Mouse (Mus musculus) layer of hippocampus, postnatal 10 days (tissue): ENCODE measurements at regions not wholly inside any gene's neighbourhood (a gene's known extent, or its start where the extent isn't known, plus 50 kb on each side); places are given as distances from the start of the nearest gene placed in this dataset.
"Not testable (repeated sequence)": the region's sequence is repeated elsewhere in the genome, so short reads cannot be mapped to it uniquely, and the experiment has no call there.

Source experiments
- DNase-seq, 2 experiments: peaks; one replicate each; pipeline ENCODE4 v3.0.0; 2021; ENCODE audit warnings: low spot score in 2 of 2

DNA sequence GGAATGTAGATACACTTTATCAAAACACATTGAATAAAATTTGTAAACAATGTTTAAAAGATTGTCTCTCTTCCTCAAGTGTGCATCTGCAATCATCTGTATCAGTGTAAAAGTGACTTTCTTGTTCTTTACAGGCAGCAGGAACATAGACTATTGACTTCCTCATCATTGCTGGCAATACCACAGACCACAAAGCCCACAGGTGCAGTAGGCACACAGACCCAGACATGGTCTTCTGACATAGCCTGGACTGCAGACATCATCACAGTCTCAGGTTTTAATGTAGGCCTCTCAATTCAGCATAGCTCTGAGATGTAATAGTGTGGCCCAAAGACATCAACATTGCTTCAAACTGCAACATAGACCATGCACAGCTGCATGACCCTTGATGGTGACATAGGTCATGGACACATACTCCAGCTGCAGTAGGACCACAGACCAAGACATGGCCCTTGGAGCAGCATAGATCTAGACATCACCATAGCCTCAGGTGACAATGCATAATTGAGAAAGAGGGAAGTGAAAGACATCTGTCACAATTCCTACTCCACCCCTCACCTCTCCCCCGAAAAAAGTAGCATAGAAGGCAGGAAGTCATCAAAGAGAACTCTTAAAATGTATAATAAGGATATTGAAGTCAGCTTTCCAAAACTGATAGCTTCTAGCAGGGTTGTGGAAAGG is 74.1 kb upstream of the Speer2 start:
- no peak for DNase-seq

DNA sequence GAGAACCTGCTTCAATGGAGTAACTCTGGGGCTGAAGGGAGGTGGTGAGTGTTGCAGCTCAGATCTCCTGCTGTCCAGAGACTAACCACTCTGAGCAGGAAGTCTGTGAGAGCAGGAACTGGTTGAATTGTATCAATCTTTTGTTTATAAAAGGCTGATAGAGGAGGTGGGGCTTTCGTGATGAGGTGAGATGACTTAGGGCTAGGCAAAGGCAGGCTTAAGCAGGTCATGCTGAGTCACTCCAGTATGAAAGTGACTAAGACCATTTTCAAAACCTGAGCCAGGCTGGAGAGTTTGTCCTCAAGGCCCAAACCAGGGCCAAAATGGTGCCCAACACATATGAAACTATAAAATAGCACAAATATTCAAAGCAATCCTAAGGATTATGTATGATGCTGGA is 80.1 kb upstream of the Speer2 start:
- no peak for DNase-seq

DNA sequence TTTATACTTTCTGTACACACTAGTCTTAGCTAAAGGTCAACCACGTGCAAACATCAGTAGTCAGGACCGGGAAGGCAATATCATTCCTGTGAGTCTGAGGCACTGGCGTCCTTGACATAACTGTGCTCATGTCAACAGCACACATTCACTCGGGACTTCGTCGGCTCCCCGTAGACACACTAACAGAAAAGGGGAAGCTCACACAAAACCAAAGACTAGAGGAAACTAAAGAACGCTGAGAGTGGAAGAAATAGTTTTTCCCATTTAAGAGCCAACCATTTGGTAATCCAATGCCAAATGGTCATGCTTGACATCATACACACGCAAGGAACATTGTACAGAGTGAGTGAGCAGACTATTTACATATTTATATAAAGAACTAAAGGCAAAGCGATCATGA is 85.2 kb upstream of the Speer2 start:
- no peak for DNase-seq

DNA sequence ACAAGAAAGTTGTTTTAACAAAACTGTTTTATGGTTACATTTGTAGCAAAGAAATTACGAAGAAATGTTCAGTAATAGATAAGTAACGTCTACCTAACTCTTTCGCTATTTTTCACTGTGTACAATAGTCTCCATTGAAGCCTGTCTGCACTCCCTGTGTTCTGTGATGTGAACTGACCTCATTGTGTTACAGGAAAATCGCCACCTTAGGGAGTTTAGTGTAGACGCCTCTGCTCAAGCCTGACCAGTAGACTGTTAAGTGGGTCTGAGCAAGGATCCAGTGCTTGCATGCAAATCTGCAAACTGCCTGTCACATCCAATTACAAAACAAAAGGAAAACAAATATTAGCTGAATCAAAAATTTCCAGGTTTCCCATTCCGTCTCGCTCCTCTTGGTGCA is 85.8 kb upstream of the Speer2 start:
- DNase-seq: no peak

DNA sequence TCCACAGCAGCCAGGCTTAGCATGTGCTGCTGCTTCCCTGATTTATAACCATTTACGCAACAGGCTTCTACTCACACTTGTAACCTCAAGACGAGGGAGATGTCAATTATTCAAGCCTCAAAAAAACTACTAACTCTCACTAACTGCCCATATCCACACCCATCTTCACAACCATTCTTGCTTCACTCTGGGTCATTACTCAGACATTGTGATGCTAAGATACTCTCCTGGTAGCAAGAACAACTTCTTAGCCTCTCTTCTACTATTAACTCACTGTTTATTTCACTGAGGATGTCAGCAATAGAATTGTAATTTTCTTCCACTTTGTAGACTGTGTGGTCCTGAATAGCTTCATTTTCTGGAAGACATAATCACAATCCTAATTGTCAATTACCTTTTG is 88.0 kb upstream of the Speer2 start:
- no peak for DNase-seq

DNA sequence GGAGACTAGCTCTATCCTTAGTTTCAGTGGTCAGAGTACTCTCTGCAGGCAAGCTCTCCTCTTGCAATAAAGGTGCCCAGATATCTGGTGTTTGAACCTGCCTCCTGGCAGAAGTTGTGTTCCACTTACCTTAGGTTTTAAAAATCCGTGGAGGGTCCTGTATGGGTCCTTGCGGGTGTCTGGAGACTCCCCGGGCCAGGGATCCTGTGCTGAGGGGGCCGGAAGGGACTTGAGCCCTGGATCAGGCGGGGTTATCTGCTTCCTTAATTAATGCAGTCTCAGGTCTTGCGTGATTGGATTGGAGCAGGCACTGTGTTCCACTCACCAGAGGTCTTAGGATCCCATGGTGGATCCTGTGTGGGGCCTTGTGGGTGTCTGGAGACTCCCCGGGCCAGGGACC is 103.0 kb upstream of the Speer2 start:
- DNase-seq: not testable (repeated sequence)

DNA sequence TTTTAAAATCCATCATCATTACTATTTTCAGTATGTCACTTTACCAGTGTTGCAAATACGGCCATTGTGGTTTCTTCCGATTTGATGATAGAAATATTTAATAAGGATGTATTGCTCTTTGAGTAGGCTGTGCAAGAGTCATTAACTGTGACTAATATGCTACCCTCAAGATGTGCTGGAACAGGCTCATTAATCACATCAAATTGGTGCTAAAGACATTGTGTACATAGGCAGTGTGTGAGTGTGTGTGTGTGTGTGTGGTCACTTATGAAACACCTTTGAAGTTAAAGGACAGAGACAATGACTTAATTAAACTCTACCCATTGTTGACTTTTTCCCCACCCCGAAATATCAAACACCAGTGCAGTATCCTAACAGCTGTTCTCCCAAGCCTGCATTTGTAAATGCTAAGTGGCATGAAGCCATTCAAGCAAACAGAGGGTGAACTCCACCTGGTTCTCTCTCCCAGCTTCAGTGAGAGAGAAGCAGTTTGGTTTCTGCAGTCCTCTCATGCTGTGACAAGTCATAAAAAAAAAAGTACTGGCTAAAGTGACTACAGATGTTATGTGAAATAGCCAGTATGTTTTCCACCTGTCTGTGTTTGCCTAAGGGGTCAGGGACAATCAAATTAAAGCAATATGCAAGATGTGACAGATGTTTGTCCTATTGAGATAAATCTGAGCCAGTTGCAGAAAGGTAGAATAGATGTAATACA is 116.4 kb upstream of the Speer2 start:
- no peak for DNase-seq

DNA sequence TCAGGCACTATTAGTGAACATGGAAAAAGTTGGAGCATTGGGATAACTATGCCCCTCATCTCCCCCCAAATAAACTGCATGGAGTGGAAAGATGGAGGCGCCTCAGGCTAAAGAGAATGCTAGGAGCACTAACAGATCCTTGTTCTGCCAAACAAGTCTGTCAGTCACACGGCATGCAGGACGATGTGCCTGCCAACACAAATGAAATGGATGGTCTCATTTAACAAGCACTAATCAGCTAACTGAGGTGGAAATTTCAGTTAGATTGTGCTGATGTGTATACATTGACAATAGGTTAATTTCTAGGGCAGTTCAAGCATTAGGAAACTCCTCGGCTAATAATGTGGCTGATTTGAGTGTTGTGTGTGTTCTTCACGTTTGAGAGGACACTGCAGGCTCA is 120.8 kb upstream of the Speer2 start:
- no peak for DNase-seq

DNA sequence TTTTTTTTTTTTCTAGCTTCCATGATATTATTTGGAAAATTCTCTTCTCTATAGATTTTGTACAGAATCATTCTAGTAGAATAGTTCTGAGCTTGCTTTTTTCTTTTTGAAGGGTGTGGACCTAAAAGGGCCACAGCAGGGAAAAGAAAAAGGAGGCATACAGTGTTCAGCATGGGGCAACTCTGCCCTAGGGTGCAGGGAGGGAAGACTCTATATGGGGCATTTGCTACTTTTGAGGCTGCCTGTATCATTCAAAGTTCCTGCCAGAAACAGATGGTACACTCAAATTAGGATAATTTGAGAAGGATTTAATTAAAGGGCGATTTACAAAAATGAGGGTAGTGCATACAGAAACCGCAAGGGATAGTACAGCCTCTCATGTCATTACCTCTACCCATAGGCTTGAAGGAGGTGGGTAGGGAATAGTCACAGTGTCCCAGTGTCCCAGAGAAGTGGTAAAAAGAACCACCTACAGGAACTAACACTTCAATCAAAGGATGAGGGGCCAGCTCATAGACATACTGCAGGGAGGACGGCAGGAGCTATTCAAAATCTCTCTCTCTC is 128.4 kb upstream of the Speer2 start:
- no peak for DNase-seq

DNA sequence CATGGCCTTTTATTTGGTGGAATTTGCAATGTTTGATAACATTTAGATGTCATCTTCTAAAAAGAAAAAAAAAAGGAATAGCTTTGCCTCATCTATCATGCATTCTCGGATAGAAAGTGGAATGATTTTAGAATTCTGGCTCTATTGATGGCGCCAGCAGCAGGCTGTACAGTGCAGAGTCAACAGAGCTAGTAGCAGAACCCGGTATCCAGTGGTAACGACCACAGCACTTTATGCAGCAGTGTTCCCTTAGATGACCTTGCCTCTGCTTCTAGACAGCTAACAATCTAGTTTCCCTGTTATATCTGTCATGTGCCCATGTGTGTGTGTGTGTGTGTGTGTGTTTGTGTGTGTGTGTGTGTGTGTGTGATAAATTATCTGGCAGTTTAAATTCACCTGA is 129.2 kb upstream of the Speer2 start:
- peak in 1 of 2 experiments; percentile 6 for DNase-seq

DNA sequence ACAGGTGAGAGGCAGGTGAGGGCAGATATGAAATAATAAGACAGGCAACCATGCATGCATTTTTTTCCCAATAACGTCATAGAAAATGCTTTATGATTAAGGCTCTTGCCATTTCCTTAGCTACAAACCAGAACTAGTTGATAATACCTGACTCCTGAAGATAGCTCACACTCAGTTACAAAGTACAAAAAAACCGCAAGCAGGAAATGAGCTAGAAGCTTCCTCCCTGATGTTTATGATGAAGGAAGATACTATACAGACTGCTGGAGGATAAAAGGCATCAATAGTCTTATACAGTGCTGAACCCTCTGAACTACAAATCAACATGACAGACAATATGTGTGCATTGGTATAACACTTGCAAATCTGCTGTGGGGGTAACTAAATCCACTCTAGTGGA is 143.3 kb upstream of the Speer2 start:
- DNase-seq: no peak

DNA sequence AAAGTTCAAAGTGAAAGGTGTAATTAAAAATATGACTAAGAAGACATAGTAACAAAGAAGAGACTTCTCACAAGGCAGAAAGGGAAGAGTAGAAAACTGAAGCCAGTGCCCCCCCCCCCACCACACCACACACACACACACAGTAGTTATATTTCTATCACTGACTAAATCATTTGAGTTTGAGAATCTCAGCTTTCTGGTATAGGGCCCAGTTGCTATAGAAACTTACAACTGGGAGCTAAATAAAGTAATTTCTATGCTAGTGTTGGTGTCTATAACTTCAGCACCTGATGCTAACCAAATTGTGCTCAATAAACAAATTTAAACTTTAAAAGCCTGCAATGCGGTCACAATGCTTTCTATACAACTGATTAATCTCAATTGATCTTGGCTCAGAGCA is 153.4 kb upstream of the Speer2 start:
- no peak for DNase-seq

DNA sequence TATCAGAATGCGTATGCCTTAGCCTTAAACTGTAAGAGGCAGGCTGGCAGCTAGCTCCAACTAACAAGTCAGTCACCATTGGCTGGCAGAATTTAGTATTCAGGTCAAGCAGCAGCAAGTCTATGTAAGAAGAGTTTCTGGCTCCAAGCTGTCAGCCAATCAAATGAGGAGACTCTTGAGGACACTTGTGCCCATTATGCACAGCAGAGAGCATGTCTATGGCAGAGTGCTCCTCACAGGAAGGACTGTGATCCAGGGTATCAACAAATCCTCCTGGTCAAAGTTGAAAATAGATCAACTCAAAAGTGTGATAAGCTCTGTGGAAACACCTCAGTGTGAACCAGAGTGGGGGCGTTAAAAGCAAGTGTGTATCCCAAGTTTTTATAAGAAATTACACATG is 156.0 kb upstream of the Speer2 start:
- no peak for DNase-seq

DNA sequence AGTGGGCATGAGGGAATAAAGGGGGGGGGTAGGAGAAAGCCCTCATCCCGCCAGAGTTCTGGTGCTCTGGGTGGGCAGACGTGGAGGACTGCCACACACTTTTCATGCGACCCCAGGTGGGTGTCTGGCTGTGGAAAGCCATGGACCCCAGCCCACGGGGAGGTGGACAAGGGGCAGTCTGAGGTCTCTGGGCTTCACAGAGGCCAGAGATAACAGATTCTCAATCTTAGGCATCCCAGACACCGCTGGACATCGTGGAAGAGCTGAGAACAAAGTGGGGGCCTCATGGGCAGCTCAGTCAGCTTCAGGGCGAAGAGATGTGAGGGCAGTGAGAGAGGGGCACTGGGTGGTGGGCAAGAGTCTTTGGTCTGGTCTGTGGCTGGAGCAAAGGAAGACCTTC is 157.9 kb upstream of the Speer2 start:
- DNase-seq: no peak

DNA sequence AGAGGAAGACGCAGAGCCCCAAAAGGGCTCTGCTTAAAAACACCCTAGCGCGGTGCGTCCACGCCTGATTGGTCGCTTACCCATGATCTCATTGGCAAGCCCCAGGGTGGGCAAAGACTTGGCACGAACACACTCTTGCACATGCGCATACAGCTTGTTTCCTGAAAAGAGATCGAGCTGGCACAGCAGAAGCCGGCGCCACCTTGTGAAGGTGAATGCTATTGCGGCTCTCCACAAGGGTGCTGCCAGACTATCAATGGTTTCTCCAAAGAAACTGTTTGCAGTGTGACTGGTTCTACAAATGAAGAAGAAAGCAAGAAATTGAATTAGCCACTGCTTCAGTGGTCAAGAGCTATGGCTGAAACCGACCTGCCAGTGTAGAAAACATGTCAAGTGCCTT is 165.1 kb upstream of the Speer2 start:
- no peak for DNase-seq

DNA sequence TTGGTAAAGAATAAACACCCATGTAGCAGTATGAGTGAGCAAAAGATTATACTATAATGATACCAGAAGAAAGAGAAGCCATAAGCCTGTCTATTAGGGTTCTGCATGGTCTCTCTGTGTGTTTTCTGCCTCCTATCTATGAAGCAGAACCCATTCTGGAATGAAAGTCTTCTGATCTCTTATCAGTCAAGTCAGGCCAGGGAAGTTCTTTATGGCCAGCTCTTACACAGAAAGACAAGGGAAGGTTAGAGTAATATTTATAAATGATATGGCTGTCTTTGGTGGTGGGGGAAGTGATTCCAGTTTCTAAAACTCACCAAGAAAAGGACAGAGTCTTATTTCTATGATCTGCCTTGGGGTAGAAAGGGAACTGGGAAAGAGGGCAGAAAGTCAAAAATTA is 182.0 kb upstream of the Speer2 start:
- no peak for DNase-seq

DNA sequence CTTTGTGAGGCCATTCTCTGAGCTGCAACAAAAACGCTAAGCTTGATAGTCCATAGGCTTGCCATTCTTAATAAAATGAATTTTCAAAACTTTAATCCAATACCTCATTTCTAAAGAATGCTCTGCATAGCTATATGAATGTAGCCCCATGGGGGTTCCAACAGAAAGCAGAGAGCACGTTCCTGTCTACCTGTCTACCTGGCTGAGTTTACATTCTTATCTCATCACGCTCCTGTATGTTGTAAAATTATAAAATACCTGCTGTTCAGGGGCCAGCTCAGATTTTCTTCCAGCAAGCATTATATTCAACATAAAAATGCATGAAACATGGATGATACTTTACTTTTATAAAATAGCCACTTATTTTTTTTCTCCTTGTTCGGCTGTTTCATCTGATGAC is 182.5 kb upstream of the Speer2 start:
- no peak for DNase-seq

DNA sequence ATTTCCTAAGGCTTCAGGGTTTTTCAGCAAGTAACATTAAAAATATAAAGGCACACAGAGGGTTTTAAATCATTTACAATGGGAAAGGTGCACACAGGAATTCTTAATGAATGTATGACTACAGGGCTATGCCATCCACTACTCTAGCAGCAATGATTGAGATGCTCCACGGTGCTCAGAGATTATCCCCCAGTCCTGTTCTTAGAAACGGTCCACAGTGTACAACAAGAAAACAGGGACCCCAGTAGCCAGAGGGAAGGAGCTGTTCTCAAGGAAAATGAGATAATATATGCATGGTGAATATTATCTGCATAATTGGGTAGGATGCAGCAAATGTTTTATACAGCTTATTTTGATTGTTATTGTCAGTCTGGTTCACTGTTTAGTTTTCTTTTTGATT is 186.3 kb upstream of the Speer2 start:
- DNase-seq: no peak

DNA sequence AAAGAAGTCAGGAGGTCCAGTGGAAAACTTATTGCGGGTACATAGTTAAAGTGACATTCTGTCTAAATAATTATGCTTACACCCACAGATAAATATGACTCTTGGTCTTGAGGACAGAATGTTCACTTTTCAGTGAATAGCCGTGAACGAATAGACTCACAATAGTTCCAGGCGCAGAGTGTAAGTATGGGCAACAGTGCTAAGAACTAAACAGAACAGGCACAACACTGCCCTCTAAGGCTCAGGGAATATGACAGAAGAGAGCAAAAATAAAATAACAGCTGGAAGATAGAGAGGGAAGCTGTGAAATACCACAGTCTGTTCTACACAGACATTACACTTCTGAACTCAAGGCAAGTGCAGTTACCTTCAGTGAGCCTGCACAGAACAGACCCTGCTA is 207.9 kb upstream of the Speer2 start:
- DNase-seq: no peak

DNA sequence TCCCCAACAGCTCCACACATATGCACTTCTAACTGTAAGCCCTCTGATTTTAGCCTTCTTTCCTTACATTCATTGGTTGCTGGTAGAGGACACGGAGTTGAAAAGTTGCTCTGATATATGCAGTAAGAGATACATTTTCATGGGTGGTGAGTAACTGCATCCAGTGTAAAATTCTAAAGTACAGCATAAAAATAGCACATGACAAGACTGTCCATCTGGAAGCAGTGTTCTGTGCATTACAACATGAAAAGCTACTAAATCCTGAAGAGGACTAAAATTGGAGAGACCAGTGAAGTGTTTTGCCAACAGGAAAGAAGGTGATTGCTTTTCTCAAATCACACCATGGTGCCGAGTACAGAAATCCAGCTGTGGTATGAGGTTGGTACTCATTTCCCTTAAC is 210.2 kb upstream of the Speer2 start:
- no peak for DNase-seq

DNA sequence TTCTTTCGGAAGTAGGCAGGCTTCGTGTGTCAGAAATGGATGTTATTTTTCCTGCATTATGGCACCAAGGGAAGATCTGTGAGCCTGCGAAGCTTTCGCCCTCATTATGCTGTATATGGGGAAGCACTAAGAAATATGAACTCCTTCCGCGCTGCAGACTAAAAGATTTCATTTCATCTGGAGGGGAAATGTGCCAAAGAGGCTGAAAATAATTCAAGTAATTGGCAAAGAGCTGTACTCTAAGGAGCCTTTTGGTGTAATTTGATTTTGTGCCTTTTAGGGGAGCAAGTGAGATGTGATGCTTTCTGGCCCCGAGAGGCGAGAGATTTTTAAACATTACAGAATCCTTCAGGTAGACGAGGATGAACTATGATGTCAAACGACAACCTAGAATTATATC is 216.0 kb upstream of the Speer2 start:
- DNase-seq: no peak

DNA sequence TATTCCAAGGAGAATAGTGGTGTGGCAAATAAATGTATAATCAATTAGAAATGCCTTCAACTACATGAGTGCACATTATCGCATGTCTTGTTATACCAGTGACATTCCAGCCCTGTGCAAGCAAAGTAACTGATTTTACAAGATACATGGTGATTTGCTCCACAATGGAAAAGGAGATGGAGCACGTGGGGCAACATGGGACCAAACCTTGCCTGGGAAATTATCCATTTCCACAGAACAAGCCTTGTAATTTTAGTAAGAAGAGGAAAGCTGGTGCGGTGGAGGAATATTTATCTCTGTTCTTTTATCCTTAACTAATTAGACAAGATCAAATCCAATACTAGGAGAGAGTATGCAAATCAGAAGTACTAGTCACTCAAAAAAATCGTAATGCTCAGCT is 222.5 kb upstream of the Gbe1 start:
- DNase-seq: no peak

DNA sequence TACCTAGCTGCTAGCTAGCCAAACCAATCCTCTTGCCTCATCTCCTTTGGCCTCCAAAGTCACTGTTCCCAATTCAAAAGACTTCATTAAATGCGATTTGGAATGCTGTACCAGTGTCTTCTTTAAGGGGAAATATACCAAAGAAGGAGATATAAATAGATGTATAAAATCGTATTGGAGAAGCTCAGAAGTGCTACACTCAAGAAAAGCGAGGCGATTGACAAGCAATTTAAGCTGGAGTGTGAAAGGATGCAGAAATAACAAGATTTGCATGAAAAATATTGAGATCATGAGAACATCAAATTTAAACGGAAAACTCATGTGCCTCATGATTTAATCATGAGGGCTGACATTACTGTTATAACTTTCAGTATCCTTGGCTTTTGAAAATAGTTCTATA is 221.8 kb upstream of the Gbe1 start:
- DNase-seq: no peak
